Mouse (Mus musculus) cerebellum, postnatal 4 days (tissue): Measurements from ENCODE around the gene Gm867.

Source experiments
- DNase-seq, 2 experiments: peaks; one replicate each; pipeline ENCODE4 v3.0.0; 2022; ENCODE audit warnings: low spot score in 2 of 2, mixed read lengths in 1 of 2

The Gm867 gene

DNA sequence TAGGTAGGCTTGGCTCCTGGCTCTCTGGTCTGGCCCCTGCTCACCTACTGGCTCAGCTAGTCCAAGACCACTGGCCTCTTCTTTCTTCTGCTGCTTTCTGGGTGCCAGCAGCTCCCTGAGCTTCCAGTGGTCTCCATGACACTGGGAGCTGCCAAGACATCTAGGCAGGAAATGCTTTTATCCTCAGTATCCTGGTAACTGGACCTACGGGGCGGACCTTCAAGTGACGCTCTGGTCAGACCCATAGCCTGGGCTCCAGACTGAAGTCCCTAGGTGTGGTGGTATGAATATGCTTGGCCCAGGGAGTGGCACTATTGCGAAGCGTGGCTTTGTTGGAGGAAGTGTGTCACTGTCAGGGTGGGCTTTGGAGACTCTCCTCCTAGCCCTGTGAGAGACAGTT is at the start of gene Gm867:
Gene Gm867, minus strand, starts transcription at position 153 of the 400 bp plus-strand sequence.
- no peak for DNase-seq

GRCm38 (mm10) chr10:75979432-75979831 is 39.0 kb upstream of the Gm867 start:
- DNase-seq: no peak

GRCm38 (mm10) chr10:75978835-75979157 is 38.3 kb upstream of the Gm867 start:
- DNase-seq: no peak

DNA sequence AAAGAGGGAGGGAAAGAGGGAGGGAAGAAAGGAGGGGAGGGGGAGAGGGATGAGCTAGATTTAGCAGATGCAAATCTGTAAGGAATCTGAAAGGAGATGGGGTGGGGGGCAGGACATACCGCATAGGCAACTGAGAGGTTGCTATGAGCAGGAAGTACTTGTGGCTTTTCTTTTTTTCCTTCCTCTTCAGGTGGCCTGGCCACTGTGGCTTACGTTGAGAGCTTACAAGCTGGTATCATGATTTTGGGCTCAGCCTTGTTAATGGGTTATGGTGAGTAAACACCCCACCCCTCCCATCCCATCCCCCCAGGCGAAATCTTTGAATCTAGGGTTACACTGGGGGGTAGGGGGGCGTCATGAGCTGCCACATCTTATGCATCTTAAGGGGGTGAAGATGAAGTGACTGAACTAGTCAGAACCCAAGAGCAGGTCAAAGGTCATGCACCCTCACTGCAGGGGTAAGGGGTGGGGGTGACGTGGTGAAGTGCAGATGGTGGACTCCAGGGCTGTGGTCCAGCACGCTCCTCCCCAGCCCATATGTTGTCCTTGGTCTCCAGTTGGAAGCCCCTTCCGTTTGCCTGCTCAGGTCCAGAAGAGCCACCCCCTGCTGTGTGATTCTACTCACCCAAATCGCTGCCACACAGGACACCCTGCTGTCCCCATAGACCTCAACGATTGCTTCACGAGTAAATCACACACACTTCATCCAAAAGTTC is 37.8 kb upstream of the Gm867 start:
- peak in 1 of 2 experiments; percentile 9 for DNase-seq

DNA sequence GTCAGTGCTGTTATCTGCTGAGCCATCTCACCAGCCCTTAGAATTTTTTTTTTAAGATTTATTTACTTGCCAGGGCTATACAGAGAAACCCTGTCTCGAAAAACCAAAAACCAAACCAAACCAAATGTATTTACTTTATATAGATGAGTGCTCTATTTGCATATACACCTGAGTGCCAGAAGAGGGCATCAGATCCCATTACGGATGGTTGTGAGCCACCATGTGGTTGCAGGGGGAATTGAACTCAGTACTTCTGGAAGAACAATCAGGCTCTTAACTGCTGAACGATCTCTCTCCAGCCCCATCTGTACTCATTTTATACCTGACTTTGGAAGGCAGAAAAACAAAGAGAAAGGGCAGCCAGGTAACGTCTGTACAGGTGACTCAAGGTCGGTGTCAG is 34.7 kb upstream of the Gm867 start:
- DNase-seq: no peak

DNA sequence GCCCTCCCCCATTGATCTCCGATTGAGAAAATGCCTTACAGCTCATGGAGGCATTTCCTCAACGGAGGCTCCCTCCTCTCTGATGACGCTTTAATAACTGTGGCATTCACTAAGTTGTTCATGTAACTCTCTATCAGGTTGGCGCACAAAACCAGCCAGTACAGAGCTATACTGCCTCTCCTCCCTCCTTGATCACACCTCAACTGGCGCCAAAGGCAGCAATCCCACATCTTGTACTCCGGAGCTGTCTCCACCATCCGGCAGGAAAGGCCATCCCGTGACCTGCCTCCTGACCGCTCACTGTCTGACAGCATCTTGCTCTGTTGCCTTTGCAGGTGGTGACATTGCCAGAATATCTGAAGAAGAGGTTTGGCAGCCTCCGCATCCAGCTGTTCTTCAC is 33.4 kb upstream of the Gm867 start:
- DNase-seq: no peak

DNA sequence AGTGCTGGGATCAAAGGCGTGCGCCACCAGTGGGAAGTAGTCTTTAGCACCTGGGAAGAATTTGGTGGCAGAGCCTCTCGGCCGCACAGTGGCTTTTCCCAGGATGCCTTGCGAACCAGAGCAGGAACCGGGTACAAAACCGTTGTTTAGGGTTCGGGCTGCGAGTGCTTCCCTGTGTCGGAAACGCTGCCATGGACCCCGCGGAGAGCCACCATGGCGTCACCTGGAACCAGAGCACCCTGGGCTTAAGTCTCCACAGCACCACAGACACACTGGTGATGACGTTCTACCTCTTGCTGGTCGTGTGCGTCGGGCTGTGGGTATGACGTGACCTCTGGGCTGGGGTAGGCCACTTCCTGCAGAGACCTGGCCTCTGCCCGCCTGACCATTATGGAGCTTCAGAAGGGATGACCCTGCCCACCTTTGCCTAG is 13.9 kb upstream of the Gm867 start, which contains the start of gene Gm5134:
Gene Gm5134, plus strand, starts transcription at position 134 of the 431 bp plus-strand sequence.
- DNase-seq: no peak

GRCm38 (mm10) chr10:75951424-75952050 is 11.1 kb upstream of the Gm867 start:
- peak in 1 of 2 experiments; percentile 56 for DNase-seq

GRCm38 (mm10) chr10:75950791-75951210 is 10.3 kb upstream of the Gm867 start:
- no peak for DNase-seq

DNA sequence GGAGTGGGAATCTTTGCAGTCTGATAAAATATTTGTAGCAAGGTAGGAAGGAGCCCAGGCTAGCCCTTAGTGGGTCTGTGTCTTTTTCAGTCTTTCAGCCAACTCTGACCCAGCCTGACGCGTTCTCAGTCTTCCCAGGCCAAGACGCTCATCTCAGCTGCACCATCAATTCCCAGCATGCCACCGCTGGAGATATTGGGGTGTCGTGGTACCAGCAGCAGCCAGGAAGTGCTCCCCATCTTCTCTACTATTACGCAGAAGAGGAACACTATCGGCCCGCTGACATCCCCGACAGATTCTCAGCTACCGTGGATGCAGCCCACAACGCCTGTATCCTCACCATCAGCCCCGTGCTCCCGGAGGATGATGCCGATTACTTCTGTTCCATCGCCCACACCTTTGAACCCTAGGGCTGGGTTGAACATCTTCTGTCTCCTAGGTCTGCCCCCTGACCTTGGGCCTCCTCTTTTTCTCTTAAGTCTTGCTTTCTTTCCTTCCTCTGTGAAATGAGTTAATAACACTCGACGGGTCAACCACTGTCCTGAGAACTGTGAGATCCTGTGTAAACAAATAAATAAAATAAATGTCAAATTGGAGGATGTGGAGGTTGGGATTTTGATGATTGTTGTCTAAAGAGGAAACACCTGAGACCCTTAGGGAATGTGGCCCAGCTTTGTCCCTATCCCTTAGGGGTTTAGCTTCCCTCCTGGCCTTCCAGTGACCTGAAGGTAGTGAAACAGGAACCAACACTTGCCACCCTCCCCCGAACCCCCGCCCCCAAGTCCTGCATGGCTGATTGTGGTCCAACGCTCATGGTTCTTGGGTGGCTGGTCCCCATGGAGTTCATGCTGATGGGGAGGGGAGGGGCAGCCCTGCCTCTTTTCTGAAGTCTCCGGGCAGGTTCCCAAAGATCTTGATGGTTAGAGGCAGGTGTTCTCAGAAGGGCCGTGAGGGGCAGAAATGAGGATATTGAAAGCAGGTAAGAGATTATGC is 8.9 kb upstream of the Gm867 start:
- DNase-seq: no peak

- no peak for DNase-seq
These were observed 7.6 kb upstream of the Gm867 start for GRCm38 (mm10) chr10:75948079-75948478.

- DNase-seq: no peak
These were observed 5.4 kb upstream of the Gm867 start for GRCm38 (mm10) chr10:75945896-75946295.

DNA sequence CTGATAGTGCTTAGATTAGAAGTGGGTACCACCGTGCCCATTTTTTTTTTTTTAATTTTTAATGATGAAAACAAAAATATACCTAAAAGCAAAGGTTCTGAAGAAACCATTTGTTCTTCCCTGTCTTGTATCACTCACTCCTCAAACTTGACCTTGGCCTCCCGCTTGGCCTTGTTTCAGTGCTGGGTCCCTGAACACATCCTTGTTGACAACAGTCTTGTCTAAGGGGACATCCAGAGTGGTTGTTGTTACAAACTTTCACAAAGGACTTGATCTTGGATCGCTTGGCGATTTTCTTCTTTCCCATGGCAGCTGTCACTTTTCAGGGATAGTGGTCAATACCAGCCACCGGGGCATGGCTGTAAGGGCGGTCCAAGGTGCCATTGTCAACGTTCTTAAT is 4.7 kb upstream of the Gm867 start:
- DNase-seq: no peak

DNA sequence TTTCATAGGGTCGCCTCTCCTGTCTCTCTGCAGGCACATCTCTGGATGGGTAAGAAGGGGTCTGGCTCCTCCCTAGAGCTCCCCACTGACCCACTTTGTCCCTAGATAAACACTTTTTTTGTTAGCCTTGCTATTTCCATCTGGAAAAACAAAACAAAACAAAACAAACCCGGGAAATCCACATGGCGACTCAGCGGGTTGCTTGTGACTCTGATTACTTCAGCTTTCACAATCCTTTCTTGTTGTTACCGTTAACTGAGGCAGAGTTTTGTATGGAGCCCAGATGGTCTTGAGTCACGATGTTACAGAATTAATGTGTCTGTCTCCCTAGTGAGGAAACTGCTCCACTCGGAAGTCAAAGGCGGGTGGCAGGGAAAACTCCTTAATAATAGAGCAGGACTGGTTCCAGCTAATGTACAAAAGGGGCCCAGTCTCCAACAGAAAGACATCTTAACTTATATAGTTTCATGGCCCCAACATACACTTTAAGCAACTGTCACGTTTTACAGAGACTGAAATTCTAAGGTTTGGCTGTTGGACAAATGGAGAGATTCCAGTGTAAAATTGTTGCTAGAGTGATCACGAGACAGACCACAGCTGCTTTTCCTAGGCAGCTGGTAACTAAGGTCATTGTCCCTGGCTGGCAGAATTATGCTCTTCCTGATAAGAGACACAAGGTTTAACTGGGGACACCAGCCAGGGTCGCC is 3.7 kb upstream of the Gm867 start:
- DNase-seq: no peak

DNA sequence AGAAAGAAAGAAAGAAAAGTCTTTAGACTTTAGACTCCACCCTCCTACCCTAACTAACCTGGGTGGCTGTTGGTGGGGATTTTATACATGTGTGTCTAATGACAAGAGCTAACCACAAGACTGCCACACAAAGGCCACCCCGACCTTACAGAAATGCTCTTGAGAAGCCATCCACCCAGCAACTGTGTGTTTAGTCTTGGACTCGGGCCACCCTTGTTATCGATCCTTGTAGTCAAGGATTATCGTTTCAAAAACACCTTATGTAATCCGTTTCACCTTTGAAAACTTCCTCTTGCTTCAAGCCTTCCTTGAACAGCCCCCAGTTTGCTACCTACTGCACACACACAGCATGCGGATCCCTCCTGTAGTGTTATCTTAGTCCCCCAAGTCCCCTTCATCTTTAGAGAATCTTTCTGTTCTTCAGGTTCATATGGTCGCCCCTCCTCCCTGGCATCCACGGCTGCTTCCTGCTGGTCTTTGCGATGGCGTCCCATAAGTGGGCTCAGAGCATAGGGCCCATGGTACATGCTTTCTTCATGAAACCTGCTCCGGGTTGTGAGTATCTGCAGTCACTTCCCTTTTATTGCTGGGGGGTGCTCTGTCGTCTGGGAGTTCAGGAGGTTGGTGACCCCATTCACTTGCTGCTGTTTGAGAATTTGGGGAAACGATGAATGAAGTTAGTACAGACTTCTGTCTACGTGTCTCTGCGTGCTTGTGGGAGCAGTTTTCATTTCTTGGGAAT is 2.4 kb upstream of the Gm867 start, which contains the start of gene Vpreb3:
Gene Vpreb3, plus strand, starts transcription at position 322 of the 742 bp plus-strand sequence.
- DNase-seq: no peak

DNA sequence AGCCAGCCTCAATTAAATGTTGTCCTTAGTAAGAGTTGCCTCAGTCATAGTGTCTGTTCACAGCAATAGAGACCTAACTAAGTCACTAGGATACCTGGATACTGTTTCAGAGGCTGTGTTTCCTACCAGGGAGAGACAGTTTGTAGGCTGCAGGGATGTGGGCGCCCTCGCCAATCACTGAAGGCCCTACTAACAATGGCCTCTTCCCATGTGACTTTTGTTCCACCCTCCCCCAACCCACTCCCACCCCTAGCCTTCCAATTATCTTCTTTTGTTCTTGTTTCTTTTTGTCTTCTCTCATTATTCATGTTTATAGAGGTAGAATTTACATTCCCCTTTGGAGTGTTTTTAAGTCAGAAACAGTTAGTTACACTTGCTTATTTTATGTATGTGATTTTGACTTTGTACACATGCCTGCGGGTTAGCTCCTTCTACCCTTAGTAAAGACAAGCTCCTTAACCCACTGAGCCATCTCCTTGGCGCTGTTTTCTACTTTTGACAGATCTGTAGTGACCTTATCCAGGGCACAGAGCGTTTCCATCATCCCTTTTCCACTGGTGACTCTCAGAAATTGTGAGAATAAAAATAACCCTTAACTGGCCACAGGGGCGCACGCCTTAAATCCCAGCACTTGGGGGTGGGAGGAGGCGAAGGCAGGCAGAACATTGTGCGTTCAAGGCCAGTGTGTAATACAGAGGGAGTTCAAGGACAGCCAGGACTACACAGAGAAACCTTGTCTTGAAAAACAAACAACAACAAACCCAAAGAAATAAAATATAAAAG is 761 bp upstream of the Gm867 start:
- DNase-seq: no peak

DNA sequence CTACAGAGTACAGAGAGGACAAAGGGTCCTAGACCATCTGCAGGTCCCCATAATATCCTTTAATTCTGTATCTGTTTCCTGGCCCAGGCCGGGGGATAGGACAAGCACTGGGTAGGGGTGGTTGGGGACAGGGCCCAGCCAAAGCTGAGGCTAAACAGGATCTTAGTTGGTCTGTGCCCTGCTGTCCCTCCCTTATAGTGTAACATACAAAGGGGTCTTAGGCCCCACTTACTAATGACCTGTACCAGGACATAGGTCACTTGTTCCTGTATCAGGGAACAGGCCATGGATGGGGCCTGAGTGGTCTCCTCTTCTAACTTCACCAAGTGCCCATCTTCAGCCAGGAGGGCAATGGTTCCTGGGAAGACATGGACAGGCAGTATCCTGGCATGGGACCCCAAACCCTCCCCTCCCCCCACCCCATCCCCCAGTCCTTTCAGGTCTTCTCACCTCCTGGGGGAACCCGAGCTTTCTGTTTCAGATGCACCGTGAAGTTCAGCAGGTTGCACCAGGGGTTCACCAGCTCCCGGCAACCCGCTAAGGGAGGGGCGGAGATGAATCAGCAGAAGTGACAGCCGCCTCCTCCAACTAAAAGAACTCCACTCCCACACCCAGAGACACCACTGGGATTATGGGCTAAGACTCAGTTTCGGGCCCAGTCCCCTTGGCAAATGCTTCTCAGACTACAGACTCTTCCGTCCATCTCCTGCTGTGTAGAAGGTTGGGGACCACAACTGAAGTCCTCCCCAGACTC is 814 bp downstream of the Gm867 start:
- no peak for DNase-seq

GRCm38 (mm10) chr10:75937851-75938643 is 2.4 kb downstream of the Gm867 start:
- no peak for DNase-seq
